Mouse (Mus musculus) lung, embryonic 14.5 days (tissue): ENCODE measurements around the gene Eml2. TPM values are rescaled to one million over a fixed set of nuclear protein-coding genes. Genes with fewer than 3 reads are reported as not detected.

Source experiments
- ATAC-seq: fragments of 200-750 bp; cut with Nextera tagmentation; 2 replicates; pipeline ENCODE4 v1.8.0; 2017; ENCODE audit warnings: mild to moderate bottlenecking, moderate TSS enrichment, moderate library complexity; ENCODE audit not compliant: insufficient read depth
- DNase-seq: peaks from one replicate; pipeline ENCODE4 v3.0.0-alpha.2; 2015
- H3K27ac ChIP-seq: fragments of 300-500 bp; sonication (generic); 2 replicates; pipeline ENCODE4 v1.5.1; 2014; ENCODE audit warnings: low read depth, mild to moderate bottlenecking, moderate library complexity
- H3K27me3 ChIP-seq: fragments of 300-500 bp; sonication (generic); 2 replicates; pipeline ENCODE4 v1.6.1; 2014; ENCODE audit warnings: low read length, control low read depth; ENCODE audit not compliant: insufficient read depth
- H3K36me3 ChIP-seq: fragments of 300-500 bp; sonication (generic); 2 replicates; pipeline ENCODE4 v1.6.1; 2014; ENCODE audit warnings: control low read depth; ENCODE audit not compliant: insufficient read depth
- H3K4me1 ChIP-seq: fragments of 300-500 bp; sonication (generic); 2 replicates; pipeline ENCODE4 v1.6.1; 2014; ENCODE audit warnings: antibody characterized with exemption, control low read depth; ENCODE audit not compliant: insufficient read depth
- H3K4me2 ChIP-seq: fragments of 300-500 bp; sonication (generic); 2 replicates; pipeline ENCODE4 v1.6.1; 2014; ENCODE audit warnings: mild to moderate bottlenecking
- H3K4me3 ChIP-seq: fragments of 300-500 bp; sonication (generic); 2 replicates; pipeline ENCODE4 v1.5.1; 2014; ENCODE audit warnings: low read depth, low read length
- H3K9ac ChIP-seq: fragments of 300-500 bp; sonication (generic); 2 replicates; pipeline ENCODE4 v1.6.1; 2014
- H3K9me3 ChIP-seq: fragments of 300-500 bp; sonication (generic); 2 replicates; pipeline ENCODE4 v1.6.1; 2016; ENCODE audit warnings: low read depth, low read length, control low read depth
- CTCF ChIP-seq: IDR thresholded peaks from 2 replicates; pipeline ENCODE4 v1.5.1; 2016; ENCODE audit warnings: antibody characterized with exemption, low read depth
- whole genome bisulfite sequencing: fragments of 180-500 bp; shearing (Covaris S2); extraction: QIAGEN DNeasy Blood & Tissue Kit; methylation state at CpG from one replicate; pipeline ENCODE4 v1.1.7; 2014; 5-methylcytosine and 5-hydroxymethylcytosine counted together
- polyA plus RNA-seq: library from polyadenylated mRNA; unstranded; fragments of >200 nt; fragmentation: Nextera tagmentation; extraction: Ambion mirVana; gene quantifications from 2 replicates; pipeline ENCODE4 v1.2.1, GENCODE M21; 2014

Eml2 gene
- polyA plus RNA-seq, 1 experiment from 2014 or later, result 2.7 TPM

GRCm38 (mm10) chr7:19163752-19164151, 12.5 kb upstream of the Eml2 start:
- Histone ChIP-seq H3K4me1 (peaks cover 5% of the 10 kb centered on the region; the same call in 1 of the 2 replicates), H3K4me3 (0 out of 2 replicates have a peak overlapping the region, but pooled peaks have one; percentile 13), H3K27me3 (peaks cover 22% of the 10 kb centered on the region), H3K36me3 (no peaks in the 10 kb centered on the region), H3K4me2 (peak overlapping the region; percentile 44), H3K9ac (no peak overlapping the region), H3K27ac (no peak overlapping the region), H3K9me3 (peaks cover 3% of the 10 kb centered on the region; the same call in 1 of the 2 replicates)
- TF ChIP-seq CTCF, result no peak
- no peak for ATAC-seq
- DNase-seq, result no peak
- 21% methylated on average over 12 of the region's 12 CpGs for WGBS

- peaks cover 5% of the 10 kb centered on the region; the same call in 1 of the 2 replicates for H3K4me1 ChIP-seq
- DNase-seq (peak; percentile 56), ATAC-seq (peak; percentile 65)
- peaks cover 3% of the 10 kb centered on the region; the same call in 1 of the 2 replicates for H3K9me3 ChIP-seq
- H3K4me3 ChIP-seq, result 0 out of 2 replicates have a peak overlapping the region, but pooled peaks have one; percentile 13
- no peak for TF ChIP-seq CTCF
- H3K9ac ChIP-seq, result no peak overlapping the region
- under 1% methylated on average over 6 of the region's 6 CpGs for WGBS
- peaks cover 20% of the 10 kb centered on the region for H3K27me3 ChIP-seq
- H3K36me3 ChIP-seq, result no peaks in the 10 kb centered on the region
- H3K27ac ChIP-seq, result no peak overlapping the region
- peak overlapping the region; percentile 44 for H3K4me2 ChIP-seq
Measured at GRCm38 (mm10) chr7:19164189-19164588, 12.0 kb upstream of the Eml2 start.

- ATAC-seq (peak; percentile 12; the same call in 1 of the 2 replicates), DNase-seq (peak; percentile 60)
- TF ChIP-seq CTCF, result no peak
- Histone ChIP-seq H3K27ac (no peak overlapping the region), H3K27me3 (peaks cover 12% of the 10 kb centered on the region), H3K4me1 (peaks cover 5% of the 10 kb centered on the region; the same call in 1 of the 2 replicates), H3K9me3 (peaks cover 3% of the 10 kb centered on the region; the same call in 1 of the 2 replicates), H3K4me3 (0 out of 2 replicates have a peak overlapping the region, but pooled peaks have one; percentile 13), H3K36me3 (no peaks in the 10 kb centered on the region), H3K4me2 (peak overlapping the region; percentile 44), H3K9ac (no peak overlapping the region)
- under 1% methylated on average over 13 of the region's 13 CpGs for WGBS
Measured at GRCm38 (mm10) chr7:19164978-19165377, 11.2 kb upstream of the Eml2 start.

GRCm38 (mm10) chr7:19165656-19166423, 10.4 kb upstream of the Eml2 start, which contains the start of gene Gipr:
Gipr (minus strand) TSS chr7:19166127.
- Histone ChIP-seq H3K27me3 (peaks cover 7% of the 10 kb centered on the region; the same call in 1 of the 2 replicates), H3K9me3 (peaks cover 3% of the 10 kb centered on the region; the same call in 1 of the 2 replicates), H3K4me3 (0 out of 2 replicates have a peak within 1 kb of the TSS, but pooled peaks have one; percentile 13), H3K36me3 (no peaks in the 10 kb centered on the region), H3K9ac (no peak within 1 kb of the TSS), H3K27ac (no peak within 1 kb of the TSS), H3K4me1 (peaks cover 5% of the 10 kb centered on the region; the same call in 1 of the 2 replicates), H3K4me2 (peak within 1 kb of the TSS; percentile 44)
- WGBS, result 5% methylated on average over 14 of the region's 14 CpGs
- no peak for ATAC-seq
- no peak for DNase-seq
- no peak for TF ChIP-seq CTCF

- ATAC-seq, result no peak
Measured at GRCm38 (mm10) chr7:19166990-19167389, 9.2 kb upstream of the Eml2 start.

GRCm38 (mm10) chr7:19169506-19169905, 6.7 kb upstream of the Eml2 start:
- Histone ChIP-seq H3K9ac (no peak overlapping the region), H3K27ac (peak overlapping the region; percentile 6), H3K36me3 (no peaks in the 10 kb centered on the region), H3K4me2 (no peak overlapping the region), H3K4me3 (no peak overlapping the region), H3K27me3 (peaks cover 7% of the 10 kb centered on the region; the same call in 1 of the 2 replicates), H3K9me3 (peaks cover 3% of the 10 kb centered on the region; the same call in 1 of the 2 replicates), H3K4me1 (peaks cover 11% of the 10 kb centered on the region)
- ATAC-seq (no peak), DNase-seq (no peak)
- 63% methylated on average over 10 of the region's 10 CpGs for WGBS
- TF ChIP-seq CTCF, result no peak

More at GRCm38 (mm10) chr7:19166990-19167389, 9.2 kb upstream of the Eml2 start:
- Histone ChIP-seq H3K4me1 (peaks cover 5% of the 10 kb centered on the region), H3K27me3 (peaks cover 7% of the 10 kb centered on the region; the same call in 1 of the 2 replicates), H3K4me3 (no peak overlapping the region), H3K36me3 (no peaks in the 10 kb centered on the region), H3K9me3 (peaks cover 3% of the 10 kb centered on the region; the same call in 1 of the 2 replicates), H3K4me2 (no peak overlapping the region), H3K27ac (no peak overlapping the region), H3K9ac (no peak overlapping the region)
- 78% methylated on average over 3 of the region's 3 CpGs for WGBS
- DNase-seq, result no peak
- TF ChIP-seq CTCF, result peak; percentile 28; the same call in 1 of the 2 replicates

GRCm38 (mm10) chr7:19170142-19170541, 6.1 kb upstream of the Eml2 start:
- ATAC-seq (peak; percentile 70), DNase-seq (peak; percentile 72)
- no peaks in the 10 kb centered on the region for H3K36me3 ChIP-seq
- peaks cover 6% of the 10 kb centered on the region; the same call in 1 of the 2 replicates for H3K4me1 ChIP-seq
- H3K9ac ChIP-seq, result no peak overlapping the region
- no peak overlapping the region for H3K4me3 ChIP-seq
- no peak overlapping the region; the same call in 1 of the 2 replicates for H3K4me2 ChIP-seq
- 21% methylated on average over 8 of the region's 8 CpGs for WGBS
- peak overlapping the region; percentile 6 for H3K27ac ChIP-seq
- H3K9me3 ChIP-seq, result peaks cover 3% of the 10 kb centered on the region; the same call in 1 of the 2 replicates
- 0 out of 2 replicates have a peak, but pooled peaks cover 3% of the 10 kb centered on the region for H3K27me3 ChIP-seq
- TF ChIP-seq CTCF, result no peak
